Mouse (Mus musculus) adipocyte (in vitro differentiated cells): Measurements from ENCODE around the gene Pcbp3.
"Not testable (repeated sequence)": the region's sequence is repeated elsewhere in the genome, so short reads cannot be mapped to it uniquely, and the experiment has no call there.

Experiments used
- DNase-seq: peaks from one replicate; pipeline ENCODE4 v3.0.0-alpha.2; 2016; ENCODE audit warnings: low spot score

Pcbp3 gene

DNA sequence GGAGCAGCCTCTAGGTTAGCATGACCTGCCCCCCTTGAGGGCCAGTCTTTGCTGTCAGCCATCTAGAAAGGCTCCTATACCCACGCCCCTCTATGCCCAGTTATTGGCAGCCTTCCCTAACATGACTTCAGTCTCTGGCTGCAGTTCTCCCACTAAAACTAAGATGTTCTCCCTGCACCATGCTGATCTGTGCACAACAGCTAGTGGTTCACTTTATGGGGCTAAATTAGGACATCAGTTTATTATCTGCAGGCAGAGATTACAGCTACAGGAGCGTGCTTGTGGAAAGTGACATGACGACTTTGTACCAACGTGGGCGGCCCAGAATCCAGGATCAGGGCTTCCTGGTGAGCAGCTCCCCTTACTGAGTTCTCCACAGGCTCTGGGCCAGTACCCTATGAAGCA lies 160.4 kb downstream of the Pcbp3 start:
- no peak for DNase-seq

DNA sequence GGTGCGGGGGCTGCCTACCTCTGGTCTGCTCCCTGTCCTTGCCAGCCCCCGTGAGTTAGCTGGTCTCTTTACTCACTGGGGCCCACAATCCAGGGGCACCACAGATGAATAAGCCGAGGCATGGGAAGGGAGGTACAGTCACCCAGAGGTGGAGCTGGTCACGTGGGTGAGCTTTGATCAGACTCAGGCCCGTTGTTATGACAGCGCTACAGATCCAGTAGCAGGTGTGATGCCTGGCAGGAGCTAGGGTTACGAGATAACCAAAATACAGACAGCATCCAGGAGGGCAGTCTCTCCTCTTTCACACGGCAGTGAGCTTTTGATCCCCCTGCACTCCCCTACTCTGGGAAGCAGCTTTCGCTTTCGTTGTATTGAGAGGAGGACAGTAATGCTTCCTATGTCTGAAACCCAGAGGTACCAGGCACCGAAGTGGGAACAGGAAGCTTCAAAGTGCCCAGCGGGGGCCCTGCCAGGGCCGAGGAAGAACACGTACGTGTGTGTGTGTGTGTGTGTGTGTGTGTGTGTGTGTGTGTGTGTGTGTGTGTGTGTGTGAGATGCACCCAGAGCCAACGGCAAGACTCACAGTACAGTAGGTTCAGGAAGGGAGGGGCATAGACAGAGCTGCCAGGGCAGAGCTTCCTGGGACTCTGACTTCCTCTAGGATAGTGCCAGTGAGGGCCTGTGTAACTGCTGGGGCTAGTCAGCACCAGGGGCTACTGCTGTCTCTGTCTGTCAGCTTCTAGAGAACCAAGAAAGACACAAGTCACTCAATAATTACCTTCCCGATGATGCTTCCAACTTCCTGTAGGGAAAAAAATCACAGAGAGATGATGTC lies 162.7 kb downstream of the Pcbp3 start:
- no peak for DNase-seq

DNA sequence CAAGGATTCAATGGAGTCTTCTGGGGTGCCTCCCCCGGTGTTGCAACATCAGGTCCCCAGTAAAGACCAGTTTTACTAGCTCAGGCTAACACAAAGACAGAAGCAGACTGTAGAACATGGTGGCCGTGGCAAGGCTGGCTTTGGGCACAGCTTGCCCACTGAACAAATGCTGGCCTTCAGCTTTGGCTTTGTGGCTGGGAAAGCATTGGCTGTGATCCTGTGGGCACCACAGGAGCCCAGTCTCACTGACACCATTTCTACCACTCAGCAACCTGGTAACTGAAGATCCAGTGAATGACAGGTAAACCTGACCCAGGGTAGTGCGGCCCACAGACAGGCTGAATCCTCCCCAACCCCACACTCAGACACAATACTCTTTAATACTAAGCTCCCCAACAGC lies 167.6 kb downstream of the Pcbp3 start:
- no peak for DNase-seq

GRCm38 (mm10) chr10:76791475-76791874 lies 170.2 kb downstream of the Pcbp3 start:
- peak; percentile 57 for DNase-seq

DNA sequence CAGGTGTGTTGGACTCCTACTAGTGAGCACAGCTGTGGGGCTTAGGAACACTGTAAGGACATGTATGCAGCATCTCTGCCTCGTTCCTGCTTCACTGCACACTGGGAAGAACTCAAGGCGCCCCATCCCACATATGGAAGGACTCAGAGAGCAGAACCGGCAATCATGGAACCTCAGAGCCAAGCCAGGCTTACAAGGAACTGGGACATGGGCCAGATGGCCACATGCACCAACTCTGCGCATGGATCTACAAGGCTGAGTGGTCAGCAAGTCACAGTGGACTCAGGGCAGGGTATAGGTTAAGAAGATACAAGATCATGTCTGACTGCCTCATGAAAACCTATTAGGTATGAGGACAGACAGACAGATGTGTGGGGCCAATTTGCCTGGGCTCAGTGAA lies 171.8 kb downstream of the Pcbp3 start:
- DNase-seq: peak; percentile 2

- no peak for DNase-seq
These were observed 176.4 kb downstream of the Pcbp3 start for GRCm38 (mm10) chr10:76785312-76785711.

DNA sequence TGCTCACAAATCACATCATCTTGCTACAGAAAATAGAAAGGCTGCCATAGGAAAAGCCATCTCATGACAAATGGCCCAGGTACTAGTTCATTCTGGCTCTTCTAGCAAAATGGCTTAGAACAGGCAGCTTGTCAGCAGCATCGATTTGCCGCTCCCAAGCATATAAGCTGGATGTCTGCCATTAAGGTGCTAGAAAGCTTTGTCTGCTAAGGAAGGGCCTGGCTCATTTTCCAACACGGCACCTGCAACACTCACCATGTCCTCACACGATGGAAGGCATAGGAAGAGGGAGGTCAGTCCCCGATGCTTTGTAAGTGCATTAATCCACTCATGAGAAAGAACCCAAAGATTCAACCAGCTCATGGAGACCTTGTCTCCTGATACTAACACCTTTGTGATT lies 182.5 kb downstream of the Pcbp3 start:
- DNase-seq: no peak

DNA sequence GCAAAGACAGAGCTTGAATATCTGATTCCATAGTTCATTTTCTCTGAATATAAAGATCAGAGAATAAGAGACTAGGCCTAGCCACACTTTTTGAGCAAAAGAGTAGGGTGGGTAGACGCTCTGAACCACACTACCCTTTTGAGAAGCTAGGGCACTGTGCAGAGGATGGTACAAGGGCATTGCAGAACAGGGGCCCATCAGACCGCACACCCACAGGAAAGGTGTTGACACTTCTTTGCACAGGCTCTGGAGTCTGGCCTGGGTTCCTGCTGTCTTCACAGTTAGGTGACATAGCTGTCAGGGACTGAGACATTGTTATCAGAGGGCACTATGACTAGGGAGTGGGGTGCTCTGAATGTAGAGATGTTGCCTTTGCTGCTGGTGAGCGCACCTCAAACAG lies 190.1 kb downstream of the Pcbp3 start:
- no peak for DNase-seq

GRCm38 (mm10) chr10:76771086-76771485 lies 190.6 kb downstream of the Pcbp3 start:
- no peak for DNase-seq

DNA sequence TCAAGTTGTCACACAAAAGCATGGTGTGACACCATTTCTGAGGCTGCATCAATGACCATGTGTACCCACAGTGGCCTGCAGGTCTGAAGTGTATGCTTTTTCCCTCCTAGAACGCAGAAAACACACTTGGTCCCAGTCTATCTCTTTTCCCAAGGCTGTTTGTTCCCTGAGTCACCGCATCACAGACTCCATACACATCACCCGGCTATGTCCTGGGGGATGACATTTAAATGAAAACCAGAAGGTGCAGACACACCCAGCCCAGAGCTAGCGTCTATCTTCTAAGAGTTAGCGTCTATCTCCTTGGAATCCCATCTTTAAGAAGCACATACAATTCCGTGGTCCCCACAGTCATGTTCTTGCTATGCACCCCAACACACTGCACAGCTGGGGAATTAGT lies 192.1 kb downstream of the Pcbp3 start:
- DNase-seq: no peak

GRCm38 (mm10) chr10:76766196-76766595 lies 195.5 kb downstream of the Pcbp3 start:
- no peak for DNase-seq

DNA sequence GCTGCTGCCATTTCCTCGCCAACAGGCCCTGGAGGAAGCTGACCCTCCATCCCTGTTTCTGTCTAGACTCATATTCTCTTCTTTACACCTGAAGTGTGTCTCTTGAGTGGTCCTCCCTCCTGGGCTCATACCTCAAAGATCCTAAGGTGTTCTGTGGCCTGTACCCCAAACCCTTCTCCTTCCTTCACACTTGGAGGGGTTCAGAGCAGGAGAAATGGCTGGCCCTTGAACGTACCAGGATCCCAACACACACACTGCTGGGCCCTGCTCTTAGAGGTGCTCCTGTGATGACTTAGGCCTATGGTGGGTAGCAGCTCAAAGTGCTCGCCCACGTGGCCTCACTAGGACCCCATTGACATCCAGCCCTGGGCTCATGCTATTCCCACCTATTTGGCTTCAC lies 196.8 kb downstream of the Pcbp3 start:
- no peak for DNase-seq

DNA sequence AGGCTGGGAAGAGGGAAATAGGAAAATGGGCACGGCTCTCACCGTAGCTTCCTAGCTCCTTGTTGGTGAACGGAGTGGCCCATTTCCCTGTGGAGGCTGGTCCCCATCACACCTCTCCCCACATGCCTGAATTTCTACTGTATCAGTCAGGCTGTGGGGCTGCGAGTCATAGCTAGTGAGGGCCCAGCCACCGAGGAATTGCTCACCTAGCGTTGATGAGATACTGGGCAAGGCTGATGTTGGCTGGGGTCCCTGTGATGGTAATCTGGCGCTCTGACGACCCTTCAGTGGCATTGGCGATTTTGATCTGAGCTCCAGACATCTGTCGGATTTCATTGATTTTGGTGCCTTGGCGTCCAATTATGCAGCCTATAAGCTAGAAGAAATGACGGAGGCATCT lies 198.7 kb downstream of the Pcbp3 start:
- no peak for DNase-seq

DNA sequence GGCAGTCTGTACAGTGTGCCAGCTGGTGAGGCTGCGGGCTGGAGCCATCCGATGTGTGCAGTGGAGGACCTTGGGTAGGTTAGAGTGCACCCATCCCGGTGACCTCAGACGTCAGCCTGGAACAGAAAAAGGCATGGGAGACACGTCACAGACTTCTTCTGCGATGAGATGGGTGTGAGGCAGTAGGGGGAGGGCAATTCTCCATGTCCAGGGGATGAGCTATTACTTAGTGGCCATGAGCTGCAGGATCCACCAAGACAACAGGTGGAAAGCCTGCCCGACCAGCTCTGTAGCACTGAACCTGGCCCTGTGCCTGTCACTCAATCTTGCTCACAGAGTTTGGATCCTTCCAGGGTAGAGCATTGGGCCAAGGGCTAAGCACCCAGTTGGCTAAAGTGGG lies 199.3 kb downstream of the Pcbp3 start:
- DNase-seq: no peak

DNA sequence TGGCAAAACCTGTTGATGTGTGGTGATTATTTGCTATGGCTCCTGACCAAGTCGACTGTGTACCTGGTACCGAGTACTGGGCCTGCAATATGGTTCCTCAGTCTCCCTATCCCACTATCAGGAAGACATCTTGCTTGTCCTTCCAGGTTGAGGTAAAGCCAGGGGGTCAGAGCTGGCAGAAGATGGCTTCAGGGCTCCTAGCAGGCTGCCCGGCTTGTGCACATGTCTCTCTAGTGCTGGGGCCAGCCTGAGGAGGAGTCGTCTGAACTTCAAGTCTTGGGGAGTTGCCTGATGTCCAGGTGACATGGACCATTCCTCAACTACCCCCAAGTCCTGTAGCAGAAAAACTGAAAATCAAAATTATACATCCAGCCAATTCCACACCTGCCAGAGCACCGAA lies 201.8 kb downstream of the Pcbp3 start:
- DNase-seq: no peak

GRCm38 (mm10) chr10:76753640-76754039 lies 208.0 kb downstream of the Pcbp3 start:
- no peak for DNase-seq

DNA sequence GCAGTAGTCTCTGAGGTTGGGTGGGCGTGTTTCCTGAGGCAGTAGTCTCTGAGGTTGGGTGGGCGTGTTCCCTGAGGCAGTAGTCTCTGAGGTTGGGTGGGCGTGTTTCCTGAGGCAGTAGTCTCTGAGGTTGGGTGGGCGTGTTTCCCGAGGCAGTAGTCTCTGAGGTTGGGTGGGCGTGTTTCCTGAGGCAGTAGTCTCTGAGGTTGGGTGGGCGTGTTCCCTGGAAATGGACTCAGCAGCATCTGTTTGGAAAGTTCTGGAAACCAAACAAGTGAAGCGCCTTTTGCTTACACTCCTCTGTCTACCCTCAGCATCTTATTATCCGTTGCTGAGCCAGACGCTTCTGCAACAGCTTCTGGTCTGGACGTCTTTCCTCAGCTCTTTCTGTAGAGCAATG lies 217.4 kb downstream of the Pcbp3 start:
- not testable (repeated sequence) for DNase-seq

DNA sequence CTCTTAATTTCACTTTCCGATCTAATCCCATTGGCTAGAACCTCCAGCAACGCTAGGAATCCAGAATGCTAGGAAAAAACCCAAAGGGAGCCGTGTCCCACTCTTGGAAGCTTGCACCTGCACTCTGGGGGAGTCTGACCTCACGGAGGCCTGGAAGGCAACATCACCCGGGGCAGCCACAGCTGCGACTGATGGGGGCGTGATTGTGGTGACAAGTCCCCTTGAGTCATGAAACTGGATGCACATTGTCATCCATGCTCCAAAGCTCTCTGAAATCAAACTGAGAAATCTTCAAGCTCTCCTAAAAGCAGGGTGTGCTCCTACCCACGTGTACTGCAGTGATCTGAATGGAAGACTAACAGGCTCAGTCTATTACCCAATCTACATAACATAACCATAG lies 224.9 kb downstream of the Pcbp3 start:
- DNase-seq: no peak

GRCm38 (mm10) chr10:76734979-76735378 lies 226.7 kb downstream of the Pcbp3 start:
- peak; percentile 93 for DNase-seq

GRCm38 (mm10) chr10:76733677-76734068 lies 228.0 kb downstream of the Pcbp3 start:
- DNase-seq: no peak

DNA sequence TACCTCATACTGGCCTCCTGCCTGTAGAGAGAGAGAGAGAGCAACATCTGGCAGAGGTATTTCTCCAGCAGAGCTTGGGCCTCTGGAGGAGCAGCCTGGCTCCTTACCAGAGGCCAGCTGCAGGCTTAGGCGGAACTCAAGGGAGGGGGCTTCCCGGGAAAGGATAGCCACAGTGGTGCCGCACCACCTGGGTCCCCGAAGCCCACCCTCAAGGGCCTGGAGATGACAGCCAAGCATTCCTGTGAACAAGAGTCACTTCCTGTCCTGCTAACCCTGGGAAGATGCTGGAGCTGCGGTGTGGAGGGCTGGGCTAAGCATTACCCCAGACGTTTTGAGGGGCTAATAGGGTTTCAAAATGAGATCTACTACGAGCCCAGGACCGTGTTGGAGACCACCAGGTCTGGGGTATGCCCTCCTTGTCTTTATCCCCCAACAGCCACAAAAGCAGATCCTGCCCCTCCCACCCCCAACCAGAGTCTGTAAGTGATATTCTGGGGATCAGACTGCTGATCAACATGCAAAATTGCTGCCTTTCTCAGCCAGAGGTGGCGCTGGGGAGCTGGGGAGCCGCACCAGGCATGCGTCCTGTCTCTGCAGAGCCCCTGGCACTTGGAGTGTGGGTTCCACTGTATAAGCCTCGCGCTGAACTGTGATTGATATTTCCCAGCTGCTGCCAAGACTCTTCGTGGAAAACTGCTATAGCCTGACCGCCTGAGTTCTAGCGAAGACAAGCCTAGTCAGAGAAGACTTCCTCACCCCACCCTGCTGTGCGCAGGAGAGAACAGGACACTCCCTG lies 228.6 kb downstream of the Pcbp3 start:
- peak; percentile 87 for DNase-seq

GRCm38 (mm10) chr10:76732391-76732790 lies 229.3 kb downstream of the Pcbp3 start:
- no peak for DNase-seq

GRCm38 (mm10) chr10:76731621-76732239 lies 230.0 kb downstream of the Pcbp3 start:
- DNase-seq: no peak
